Mouse (Mus musculus) MEL (cell line): ENCODE measurements at regions not wholly inside any gene's neighbourhood (a gene's known extent, or its start where the extent isn't known, plus 50 kb on each side); places are given as distances from the start of the nearest gene placed in this dataset.

Source experiments
- DNase-seq: peaks from one replicate; pipeline ENCODE4 v3.0.0; 2011; ENCODE audit warnings: low read depth, low spot score
- H3K27ac ChIP-seq: 2 replicates; pipeline ENCODE4 v1.5.1; 2012; ENCODE audit warnings: low read depth, mild to moderate bottlenecking, control low read depth, low read length, moderate library complexity; ENCODE audit not compliant: control insufficient read depth
- H3K27me3 ChIP-seq, 2 experiments: fragments of 150-350 bp in 1 of 2; sonication (generic) in 1 of 2; 2 replicates each; pipeline ENCODE4 v1.6.1; 2012; ENCODE audit warnings: low read length in 2 of 2, mild to moderate bottlenecking in 2 of 2, improper control_type of control experiment in 1 of 2, moderate library complexity in 1 of 2; ENCODE audit not compliant: insufficient read depth in 2 of 2, control insufficient read depth in 1 of 2
- H3K36me3 ChIP-seq, 2 experiments: 2 replicates each; pipeline ENCODE4 v1.6.1; 2012 to 2014; ENCODE audit warnings: low read length in 2 of 2, improper control_type of control experiment in 1 of 2, inconsistent platforms in 1 of 2, mild to moderate bottlenecking in 1 of 2; ENCODE audit not compliant: insufficient read depth in 2 of 2, control insufficient read depth in 1 of 2
- H3K4me1 ChIP-seq, 2 experiments: fragments of 150-350 bp in 1 of 2; sonication (generic) in 1 of 2; 2 replicates each; pipeline ENCODE4 v1.6.1; 2012; ENCODE audit warnings: low read length in 2 of 2, improper control_type of control experiment in 1 of 2, mild to moderate bottlenecking in 1 of 2; ENCODE audit not compliant: insufficient read depth in 2 of 2, control insufficient read depth in 1 of 2
- H3K4me3 ChIP-seq, 2 experiments: fragments of 150-350 bp in 1 of 2; sonication (generic) in 1 of 2; 2 replicates each; pipeline ENCODE4 v1.5.1; 2012; ENCODE audit warnings: low read depth in 2 of 2, low read length in 2 of 2, mild to moderate bottlenecking in 2 of 2, moderate library complexity in 2 of 2, control low read depth in 1 of 2, improper control_type of control experiment in 1 of 2; ENCODE audit not compliant: control insufficient read depth in 1 of 2, insufficient read depth in 1 of 2
- H3K79me2 ChIP-seq: 2 replicates; pipeline ENCODE4 v1.6.1; 2012; ENCODE audit warnings: mild to moderate bottlenecking, low read length, moderate library complexity; ENCODE audit not compliant: control insufficient read depth, poor library complexity, insufficient read depth
- H3K9ac ChIP-seq: 2 replicates; pipeline ENCODE4 v1.6.1; 2012; ENCODE audit warnings: low read depth, mild to moderate bottlenecking, control low read depth, low read length, moderate library complexity; ENCODE audit not compliant: control insufficient read depth, poor library complexity, severe bottlenecking
- H3K9me3 ChIP-seq: fragments of 150-350 bp; sonication (generic); replicated peaks from 2 replicates; pipeline ENCODE4 v1.6.1; 2012; ENCODE audit warnings: mild to moderate bottlenecking, low read length, improper control_type of control experiment, moderate library complexity; ENCODE audit not compliant: insufficient read depth
- CHD1 ChIP-seq: IDR thresholded peaks from 2 replicates; pipeline ENCODE4 v1.6.1; 2012; ENCODE audit warnings: low read depth, mild to moderate bottlenecking, inconsistent platforms, low read length, improper control_type of control experiment
- EP300 ChIP-seq, 2 experiments: IDR thresholded peaks; 2 replicates each; pipeline ENCODE4 v1.6.1; 2011; ENCODE audit warnings: improper control_type of control experiment in 2 of 2, low read length in 2 of 2, low read depth in 1 of 2, mild to moderate bottlenecking in 1 of 2
- ETS1 ChIP-seq: IDR thresholded peaks from 2 replicates; pipeline ENCODE4 v1.6.1; 2012; ENCODE audit warnings: low read depth, mild to moderate bottlenecking, inconsistent platforms, low read length, improper control_type of control experiment, moderate library complexity
- GATA1 ChIP-seq: IDR thresholded peaks from 2 replicates; pipeline ENCODE4 v1.6.1; 2011; ENCODE audit warnings: low read depth, low read length, improper control_type of control experiment
- KAT2A ChIP-seq: conservative IDR thresholded peaks from 2 replicates; pipeline ENCODE4 v1.6.1; 2012; ENCODE audit warnings: low read depth, low read length, improper control_type of control experiment, inconsistent platforms
- MAFK ChIP-seq: IDR thresholded peaks from 2 replicates; pipeline ENCODE4 v1.6.1; 2011; ENCODE audit warnings: low read depth, mild to moderate bottlenecking, low read length, improper control_type of control experiment, borderline replicate concordance
- MAX ChIP-seq: IDR thresholded peaks from 2 replicates; pipeline ENCODE4 v1.6.1; 2011; ENCODE audit warnings: low read length, improper control_type of control experiment
- MYB ChIP-seq: IDR thresholded peaks from 2 replicates; pipeline ENCODE4 v1.6.1; 2011; ENCODE audit warnings: mild to moderate bottlenecking, low read depth, low read length, improper control_type of control experiment
- MYC ChIP-seq: IDR thresholded peaks from 2 replicates; pipeline ENCODE4 v1.6.1; 2011; ENCODE audit warnings: low read depth, mild to moderate bottlenecking, low read length, improper control_type of control experiment, moderate library complexity
- RCOR1 ChIP-seq: IDR thresholded peaks from 2 replicates; pipeline ENCODE4 v1.6.1; 2012; ENCODE audit warnings: low read depth, mild to moderate bottlenecking, inconsistent platforms, low read length, improper control_type of control experiment
- UBTF ChIP-seq: IDR thresholded peaks from 2 replicates; pipeline ENCODE4 v1.6.1; 2012; ENCODE audit warnings: low read depth, mild to moderate bottlenecking, inconsistent platforms, low read length, improper control_type of control experiment, moderate library complexity, borderline replicate concordance; ENCODE audit not compliant: insufficient read depth
- ZC3H11A ChIP-seq: IDR thresholded peaks from 2 replicates; pipeline ENCODE4 v1.6.1; 2012; ENCODE audit warnings: low read depth, mild to moderate bottlenecking, inconsistent platforms, low read length, improper control_type of control experiment

- no peaks in the 10 kb centered on the region for H3K4me1 ChIP-seq
- no peaks in the 10 kb centered on the region for H3K36me3 ChIP-seq
- H3K9ac ChIP-seq: no peak overlapping the region
- H3K79me2 ChIP-seq: no peaks in the 10 kb centered on the region
- TF ChIP-seq GATA1: no peak
- TF ChIP-seq CHD1: no peak
- TF ChIP-seq KAT2A: no peak
- TF ChIP-seq MAFK: no peak
- no peak for TF ChIP-seq UBTF
- no peak for TF ChIP-seq MYC
- no peak for TF ChIP-seq ZC3H11A
- TF ChIP-seq ETS1: no peak
- TF ChIP-seq MAX: no peak
- TF ChIP-seq MYB: no peak
- TF ChIP-seq RCOR1: no peak
- TF ChIP-seq EP300 (IDR thresholded peaks at IDR 0.05; ENCODE audit: low read depth in 1 of 2, low read length in 2 of 2): no peak
- no peak overlapping the region for H3K27ac ChIP-seq
- H3K27me3 ChIP-seq: no peaks in the 10 kb centered on the region
- H3K9me3 ChIP-seq: no peaks in the 10 kb centered on the region
- DNase-seq: no peak
- H3K4me3 ChIP-seq: no peak overlapping the region
Measured at GRCm38 (mm10) chr9:91439106-91439505, 73.5 kb upstream of the Zic1 start.
